Mouse (Mus musculus): Measurements from ENCODE around the gene Ccdc194.

Gene Ccdc194

GRCm38 (mm10) chr8:71507589-71508104 is 17.9 kb downstream of the Ccdc194 start:
- DNase-seq, result peak; percentile 85

- peak; percentile 75 for DNase-seq
Observed at GRCm38 (mm10) chr8:71505979-71506378, 19.5 kb downstream of the Ccdc194 start.

GRCm38 (mm10) chr8:71505326-71505725 is 20.2 kb downstream of the Ccdc194 start:
- DNase-seq, result no peak

GRCm38 (mm10) chr8:71504349-71504748 is 21.2 kb downstream of the Ccdc194 start:
- DNase-seq, result no peak

GRCm38 (mm10) chr8:71498816-71499690 is 26.5 kb downstream of the Ccdc194 start:
- DNase-seq, result no peak

GRCm38 (mm10) chr8:71497881-71498501 is 27.5 kb downstream of the Ccdc194 start:
- no peak for DNase-seq

- DNase-seq, result peak; percentile 77
Observed at GRCm38 (mm10) chr8:71497077-71497645, 28.4 kb downstream of the Ccdc194 start.

GRCm38 (mm10) chr8:71496481-71496880 is 29.0 kb downstream of the Ccdc194 start:
- DNase-seq, result peak; percentile 78

- no peak for DNase-seq
Observed at GRCm38 (mm10) chr8:71495811-71496210, 29.7 kb downstream of the Ccdc194 start.

GRCm38 (mm10) chr8:71495039-71495438 is 30.5 kb downstream of the Ccdc194 start:
- DNase-seq, result peak; percentile 91

GRCm38 (mm10) chr8:71488454-71488853 is 37.1 kb downstream of the Ccdc194 start:
- peak; percentile 96 for DNase-seq

- DNase-seq, result peak; percentile 72
Observed at GRCm38 (mm10) chr8:71487691-71488445, 37.6 kb downstream of the Ccdc194 start, which contains the start of gene Gtpbp3. Gene Gtpbp3, plus strand, starts transcription at chr8:71488103.

GRCm38 (mm10) chr8:71486136-71486529 is 39.4 kb downstream of the Ccdc194 start:
- peak; percentile 57 for DNase-seq

GRCm38 (mm10) chr8:71485142-71486135 is 40.1 kb downstream of the Ccdc194 start, which contains the start of gene Ano8:
Gene Ano8, minus strand, starts transcription at chr8:71485963.
- DNase-seq, result peak; percentile 86

- DNase-seq, result no peak
Observed at GRCm38 (mm10) chr8:71484736-71485135, 40.8 kb downstream of the Ccdc194 start.

- no peak for DNase-seq
Observed at GRCm38 (mm10) chr8:71483932-71484331, 41.6 kb downstream of the Ccdc194 start.

- DNase-seq, result no peak
Observed at GRCm38 (mm10) chr8:71478943-71479342, 46.6 kb downstream of the Ccdc194 start.

GRCm38 (mm10) chr8:71477196-71477845 is 48.2 kb downstream of the Ccdc194 start:
- peak; percentile 67 for DNase-seq

GRCm38 (mm10) chr8:71476099-71476940 is 49.2 kb downstream of the Ccdc194 start:
- peak; percentile 85 for DNase-seq

- peak; percentile 67 for DNase-seq
Observed at GRCm38 (mm10) chr8:71475702-71476075, 49.8 kb downstream of the Ccdc194 start.

All from cerebellum, adult 9-10 months (tissue).